In genomic region chr10:128097587-128097971, GRCm38 (mm10) we compare ENCODE assay signal across 8 mouse cellular contexts. TPM values are rescaled to one million over a fixed set of nuclear protein-coding genes. Genes with fewer than 3 reads are reported as not detected.
A peak's percentile ranks its signal among the peaks of the same experiment; 100 is the strongest.
DNase-seq lines count a peak whose midpoint lies in the region; ATAC-seq and TF ChIP-seq lines count a peak whose summit lies in the region.

No protein-coding gene starts in this region.

- H3K27ac ChIP-seq in embryonic facial prominence, embryonic 13.5 days: peak overlapping the region; percentile 82
- H3K27ac ChIP-seq in heart, embryonic 16.5 days (ENCODE audit: low read length): peak overlapping the region; percentile 76
- peak overlapping the region; percentile 75 for H3K27ac ChIP-seq in lung, embryonic 14.5 days (ENCODE audit: low read depth)

- peak; percentile 69 for DNase-seq in CD4-positive, CD25-positive, alpha-beta regulatory T cell, adult 2 months (ENCODE audit: low read depth, low spot score)
- DNase-seq in adrenal gland, adult 2 months: peak; percentile 73
- peak; percentile 68 for DNase-seq in kidney, postnatal 14 days
- DNase-seq in lung, embryonic 14.5 days: peak; percentile 70
- peak; percentile 37 for DNase-seq in ovary, postnatal 36 days (ENCODE audit: low spot score)
- DNase-seq in thymus, postnatal 25 days: peak; percentile 73

- H3K4me3 ChIP-seq in embryonic facial prominence, embryonic 13.5 days: peak overlapping the region; percentile 100
- peak overlapping the region; percentile 78 for H3K4me3 ChIP-seq in heart, embryonic 16.5 days (ENCODE audit: low read length)
- H3K4me3 ChIP-seq in lung, embryonic 14.5 days (ENCODE audit: low read depth, low read length): peak overlapping the region; percentile 98

- peaks cover 40% of the 10 kb centered on the region for H3K4me1 ChIP-seq in embryonic facial prominence, embryonic 13.5 days
- peaks cover 30% of the 10 kb centered on the region for H3K4me1 ChIP-seq in heart, embryonic 16.5 days (ENCODE audit: control insufficient read depth, insufficient read depth, low read length)
- H3K4me1 ChIP-seq in lung, embryonic 14.5 days (ENCODE audit: insufficient read depth): peaks cover 28% of the 10 kb centered on the region

- H3K9ac ChIP-seq in embryonic facial prominence, embryonic 13.5 days: peak overlapping the region; percentile 89
- peak overlapping the region; percentile 89 for H3K9ac ChIP-seq in heart, embryonic 16.5 days (ENCODE audit: low read length)
- peak overlapping the region; percentile 93 for H3K9ac ChIP-seq in lung, embryonic 14.5 days

- H3K9me3 ChIP-seq in embryonic facial prominence, embryonic 13.5 days: no peaks in the 10 kb centered on the region
- no peaks in the 10 kb centered on the region for H3K9me3 ChIP-seq in heart, embryonic 16.5 days (replicated peaks; ENCODE audit: control insufficient read depth, low read length)
- H3K9me3 ChIP-seq in lung, embryonic 14.5 days (ENCODE audit: low read depth, low read length): no peaks in the 10 kb centered on the region

- H3K36me3 ChIP-seq in embryonic facial prominence, embryonic 13.5 days: no peaks in the 10 kb centered on the region
- H3K36me3 ChIP-seq in heart, embryonic 16.5 days (ENCODE audit: control insufficient read depth, insufficient read depth): peaks cover 2% of the 10 kb centered on the region; the same call in 1 of the 2 replicates
- no peaks in the 10 kb centered on the region for H3K36me3 ChIP-seq in lung, embryonic 14.5 days (ENCODE audit: insufficient read depth)

- no peaks in the 10 kb centered on the region for H3K27me3 ChIP-seq in embryonic facial prominence, embryonic 13.5 days
- H3K27me3 ChIP-seq in heart, embryonic 16.5 days (ENCODE audit: control insufficient read depth, insufficient read depth, low read length): no peaks in the 10 kb centered on the region
- H3K27me3 ChIP-seq in lung, embryonic 14.5 days (ENCODE audit: insufficient read depth, low read length): no peaks in the 10 kb centered on the region

- ATAC-seq in embryonic facial prominence, embryonic 13.5 days (ENCODE audit: insufficient number of reproducible peaks, insufficient read depth, low FRiP score, low TSS enrichment, low read depth): no peak
- ATAC-seq in heart, embryonic 16.5 days (replicated peaks; ENCODE audit: extremely low read depth, insufficient read depth, low FRiP score): no peak
- no peak for ATAC-seq in lung, embryonic 14.5 days (ENCODE audit: insufficient read depth)

- peak overlapping the region; percentile 81 for H3K4me2 ChIP-seq in embryonic facial prominence, embryonic 13.5 days
- H3K4me2 ChIP-seq in heart, embryonic 16.5 days (ENCODE audit: low read depth, low read length): peak overlapping the region; percentile 91
- peak overlapping the region; percentile 86 for H3K4me2 ChIP-seq in lung, embryonic 14.5 days

- no peak for TF ChIP-seq CTCF in lung, embryonic 14.5 days (IDR thresholded peaks at IDR 0.05; ENCODE audit: low read depth)

- WGBS in embryonic facial prominence, embryonic 13.5 days: under 1% methylated on average over 13 of the region's 13 CpGs
- WGBS in heart, embryonic 16.5 days: 0% methylated on average over 13 of the region's 13 CpGs
- WGBS in lung, embryonic 14.5 days: under 1% methylated on average over 13 of the region's 13 CpGs

RNA-seq across cellular contexts. Expression of gene Baz2a, which starts 6.2 kb away (rescaled TPM):
- total RNA-seq in adrenal gland, adult 2 months (2021): 10 to 100 TPM; 40.8 to 49.6 TPM
- 24.5 and 31.6 TPM in 2 replicates for polyA plus RNA-seq in adrenal gland, adult 2 months (2012; rRNA removed)
- polyA plus RNA-seq in embryonic facial prominence, embryonic 13.5 days (2015; fragmentation: Nextera tagmentation; extraction: Ambion mirVana): 10.9 and 11.4 TPM in 2 replicates
- 6.6 and 8.5 TPM in 2 replicates for polyA plus RNA-seq in heart, embryonic 16.5 days (2015; fragmentation: Nextera tagmentation; extraction: Ambion mirVana)
- 23.9 and 26.2 TPM in 2 replicates for polyA plus RNA-seq in lung, embryonic 14.5 days (2014; fragmentation: Nextera tagmentation; extraction: Ambion mirVana)

RNA-seq across cellular contexts. Expression of gene Atp5b, which starts 14.5 kb away (rescaled TPM):
- total RNA-seq in adrenal gland, adult 2 months (2021): 1,000 to 10,000 TPM; 2,694 to 3,346 TPM
- polyA plus RNA-seq in adrenal gland, adult 2 months (2012; rRNA removed): 7,039 and 9,498 TPM in 2 replicates
- 1,953 and 2,050 TPM in 2 replicates for polyA plus RNA-seq in embryonic facial prominence, embryonic 13.5 days (2015; fragmentation: Nextera tagmentation; extraction: Ambion mirVana)
- polyA plus RNA-seq in heart, embryonic 16.5 days (2015; fragmentation: Nextera tagmentation; extraction: Ambion mirVana): 6,748 and 7,106 TPM in 2 replicates
- 2,183 and 2,273 TPM in 2 replicates for polyA plus RNA-seq in lung, embryonic 14.5 days (2014; fragmentation: Nextera tagmentation; extraction: Ambion mirVana)

RNA-seq across cellular contexts. Expression of gene Ptges3, which starts 38.8 kb away (rescaled TPM):
- total RNA-seq in adrenal gland, adult 2 months (2021): 100 to 1,000 TPM; 179 to 195 TPM
- 124 and 151 TPM in 2 replicates for polyA plus RNA-seq in adrenal gland, adult 2 months (2012; rRNA removed)
- polyA plus RNA-seq in embryonic facial prominence, embryonic 13.5 days (2015; fragmentation: Nextera tagmentation; extraction: Ambion mirVana): 537 and 556 TPM in 2 replicates
- 263 and 278 TPM in 2 replicates for polyA plus RNA-seq in heart, embryonic 16.5 days (2015; fragmentation: Nextera tagmentation; extraction: Ambion mirVana)
- polyA plus RNA-seq in lung, embryonic 14.5 days (2014; fragmentation: Nextera tagmentation; extraction: Ambion mirVana): 548 and 570 TPM in 2 replicates
